Mouse (Mus musculus) R1 (cell line): ENCODE measurements around the gene Cldn3.
"Not testable (repeated sequence)": the region's sequence is repeated elsewhere in the genome, so short reads cannot be mapped to it uniquely, and the experiment has no call there.

Experiments
- DNase-seq: peaks from one replicate; pipeline ENCODE4 v3.0.0-alpha.2; 2018; ENCODE audit warnings: low read depth, low spot score

Cldn3 gene

DNA sequence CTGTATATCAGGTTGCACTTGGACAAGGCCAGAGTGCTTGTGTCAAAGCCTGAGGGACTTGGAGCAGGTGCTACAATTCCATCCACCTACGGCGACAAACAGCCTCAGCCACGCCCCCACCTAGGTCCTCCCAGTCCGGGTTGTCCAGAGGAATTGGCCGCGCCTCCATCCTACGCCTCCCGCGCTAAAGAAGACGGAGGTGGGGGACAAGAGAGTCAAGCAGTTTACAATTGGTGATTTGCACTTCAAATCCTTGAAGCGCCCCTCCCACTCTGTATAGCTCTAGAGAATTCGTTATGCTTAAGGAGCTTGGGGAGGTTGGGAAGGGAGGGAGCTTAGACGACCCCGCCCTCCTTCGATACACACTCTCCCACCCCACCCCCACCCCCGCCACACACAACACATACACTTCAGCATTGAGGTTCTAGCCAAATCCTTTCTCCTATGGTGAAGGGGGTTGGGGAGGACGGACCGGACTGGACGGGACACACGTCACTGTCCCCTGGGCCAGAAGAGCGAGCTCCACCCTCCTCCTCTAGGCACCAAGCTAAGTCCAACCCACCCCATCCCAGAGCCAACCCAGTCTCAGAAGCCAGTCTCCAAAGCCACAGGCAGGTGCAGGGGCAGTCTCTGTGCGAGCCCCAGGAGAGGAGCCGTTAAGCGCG is at the start of gene Cldn3:
Gene Cldn3 (plus strand): TSS at position 582 of the 665 bp plus-strand sequence.
- DNase-seq, result peak; percentile 98

DNA sequence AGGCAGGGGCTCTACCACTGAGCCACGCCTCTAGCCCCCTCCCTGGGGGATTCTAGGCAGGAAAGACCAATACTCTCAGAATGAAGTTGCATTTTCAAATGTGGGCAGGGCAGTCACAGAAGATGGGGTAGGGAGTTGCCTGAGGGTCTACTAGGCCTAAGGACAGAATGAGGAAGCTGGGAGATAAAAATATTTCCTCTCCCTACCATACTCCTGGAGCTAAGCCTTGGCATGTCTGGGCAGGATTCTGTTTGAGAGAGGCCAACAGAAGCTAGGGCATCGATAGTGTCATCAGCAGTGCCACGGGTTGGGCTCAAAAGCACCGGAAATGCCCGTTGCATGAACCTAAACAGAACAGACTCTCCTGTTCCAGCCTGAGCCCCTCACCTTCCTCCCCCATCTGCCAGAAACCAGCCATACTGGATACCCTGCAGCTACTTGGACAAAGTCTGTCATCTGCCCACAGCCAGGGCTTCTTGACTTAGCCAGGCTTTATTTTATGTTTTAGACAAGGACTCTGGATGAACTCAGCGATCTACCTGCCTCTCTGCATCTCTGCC is 49.3 kb upstream of the Cldn3 start:
- peak; percentile 74 for DNase-seq

- DNase-seq, result peak; percentile 69
These were observed 46.9 kb upstream of the Cldn3 start for GRCm38 (mm10) chr5:134939069-134939468.

DNA sequence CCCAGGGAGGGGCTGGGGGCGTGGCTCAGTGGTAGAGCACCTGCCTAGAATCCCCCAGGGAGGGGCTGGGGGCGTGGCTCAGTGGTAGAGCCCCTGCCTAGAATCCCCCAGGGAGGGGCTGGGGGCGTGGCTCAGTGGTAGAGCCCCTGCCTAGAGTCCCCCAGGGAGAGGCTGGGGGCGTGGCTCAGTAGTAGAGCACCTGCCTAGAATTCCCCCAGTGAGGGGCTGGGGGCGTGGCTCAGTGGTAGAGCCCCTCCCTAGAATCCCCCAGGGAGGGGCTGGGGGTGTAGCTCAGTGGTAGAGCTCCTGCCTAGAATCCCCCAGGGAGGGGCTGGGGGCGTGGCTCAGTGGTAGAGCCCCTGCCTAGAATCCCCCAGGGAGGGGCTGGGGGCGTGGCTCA is 46.5 kb upstream of the Cldn3 start:
- peak; percentile 85 for DNase-seq

DNA sequence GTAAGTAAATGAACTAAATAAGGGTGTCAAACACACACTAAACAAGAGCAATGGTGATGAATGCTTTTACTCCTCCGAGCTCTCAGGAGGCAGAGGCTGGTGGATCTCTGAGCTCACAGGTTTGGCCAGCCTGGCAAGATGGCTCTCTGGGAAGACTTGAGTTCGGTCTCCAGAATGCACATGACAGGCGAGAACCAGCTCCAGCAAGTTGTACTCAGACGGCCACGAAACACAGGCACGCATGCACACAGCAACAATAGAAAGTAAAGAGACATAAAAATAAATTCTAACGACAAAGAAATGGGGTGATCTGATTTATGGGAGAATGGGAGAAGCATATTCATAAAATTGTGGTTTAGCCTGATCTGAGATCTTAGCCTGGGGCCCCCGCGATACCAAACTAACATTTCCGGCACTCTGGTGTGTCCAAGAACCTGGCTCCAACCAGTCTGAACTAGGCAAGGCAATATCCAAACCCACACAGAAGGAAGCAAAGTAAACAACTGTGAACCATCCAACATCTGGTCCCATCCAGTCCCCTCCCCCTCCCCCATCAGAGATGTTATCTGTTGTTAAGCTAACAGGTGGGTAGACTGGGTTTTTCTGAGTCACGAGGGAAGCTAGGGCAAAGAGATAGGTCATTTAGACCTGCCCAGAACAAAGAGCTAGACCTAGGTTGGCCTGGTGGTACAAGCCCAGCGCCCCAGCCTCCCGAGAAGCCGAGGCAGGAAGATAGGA is 44.4 kb upstream of the Cldn3 start:
- DNase-seq, result peak; percentile 97

- peak; percentile 94 for DNase-seq
These were observed 43.3 kb upstream of the Cldn3 start for GRCm38 (mm10) chr5:134942740-134943139.

- peak; percentile 78 for DNase-seq
These were observed 41.8 kb upstream of the Cldn3 start for GRCm38 (mm10) chr5:134944179-134944578.

DNA sequence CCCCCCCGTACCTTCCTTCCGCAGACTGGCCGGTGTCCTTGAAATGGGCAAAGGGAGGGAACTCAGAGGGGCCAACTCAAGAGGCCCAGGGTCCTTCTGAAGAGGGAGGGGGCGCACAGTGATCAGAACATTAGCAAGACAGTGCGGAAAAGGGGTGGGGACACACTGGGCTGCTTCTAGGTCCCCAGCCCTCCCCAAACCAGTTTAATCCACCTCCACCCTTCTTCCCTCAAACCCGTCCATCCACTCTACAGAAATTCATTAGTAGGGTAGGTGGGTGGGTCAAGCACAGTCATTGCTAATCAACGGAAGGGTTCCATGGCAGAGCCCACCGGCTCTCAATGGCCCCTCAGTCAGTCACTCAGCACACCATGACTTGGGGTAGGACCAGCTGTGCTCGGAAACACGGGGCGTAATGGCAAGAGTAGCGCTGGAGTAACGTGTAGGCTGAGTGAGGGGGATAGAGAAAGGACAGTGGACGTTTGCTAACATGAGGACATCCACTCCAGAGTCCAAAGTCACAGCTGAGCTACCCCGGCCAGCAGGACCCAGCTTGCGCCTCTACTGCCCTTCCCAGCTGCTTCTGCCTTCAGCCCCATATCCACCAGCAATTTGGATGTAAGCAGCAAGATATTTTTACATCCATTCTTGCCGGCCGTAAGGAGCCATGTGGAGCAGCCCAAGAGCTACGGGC is 40.6 kb upstream of the Cldn3 start:
- peak; percentile 88 for DNase-seq

DNA sequence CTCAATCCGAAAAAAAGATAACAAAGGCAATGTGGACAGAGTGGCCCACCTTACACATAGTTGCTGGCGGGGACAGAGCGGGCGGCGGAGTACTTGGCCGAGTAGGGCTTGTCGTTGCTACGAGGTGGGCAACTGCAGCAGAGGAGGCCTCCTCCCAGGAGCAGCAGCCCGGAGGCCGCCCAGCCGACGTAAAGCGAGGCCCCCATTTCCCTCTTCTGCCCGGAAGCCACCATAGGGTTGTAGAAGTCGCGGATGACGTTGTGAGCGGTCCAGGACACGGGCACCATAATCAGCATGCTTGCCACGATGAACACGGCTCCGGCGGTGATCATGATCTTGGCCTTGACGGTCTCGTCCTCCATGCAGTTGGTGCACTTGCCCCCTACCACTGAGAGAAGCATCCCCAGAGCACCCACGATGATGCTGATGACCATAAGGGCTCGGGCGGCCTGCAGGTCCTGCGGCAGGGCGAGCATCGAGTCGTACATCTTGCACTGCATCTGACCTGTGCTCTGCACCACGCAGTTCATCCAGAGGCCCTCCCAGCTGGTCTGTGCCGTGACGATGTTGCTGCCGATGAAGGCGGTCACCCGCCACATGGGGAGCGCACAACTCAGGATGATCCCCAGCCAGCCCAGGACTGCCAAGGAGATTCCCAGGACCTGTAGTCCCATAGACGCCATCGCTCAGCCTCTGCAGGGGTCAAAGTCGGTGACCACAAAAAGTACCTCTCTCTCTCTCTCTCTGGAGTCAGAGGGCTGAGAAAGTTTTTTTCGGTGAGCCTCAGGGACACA is 39.8 kb upstream of the Cldn3 start:
- no peak for DNase-seq

GRCm38 (mm10) chr5:134946857-134947255 is 39.2 kb upstream of the Cldn3 start, which contains the start of gene Cldn4:
Gene Cldn4, minus strand, starts transcription at chr5:134946934.
- peak; percentile 90 for DNase-seq

- DNase-seq, result no peak
These were observed 38.5 kb upstream of the Cldn3 start for GRCm38 (mm10) chr5:134947420-134948084.

- no peak for DNase-seq
These were observed 38.0 kb upstream of the Cldn3 start for GRCm38 (mm10) chr5:134948085-134948439.

DNA sequence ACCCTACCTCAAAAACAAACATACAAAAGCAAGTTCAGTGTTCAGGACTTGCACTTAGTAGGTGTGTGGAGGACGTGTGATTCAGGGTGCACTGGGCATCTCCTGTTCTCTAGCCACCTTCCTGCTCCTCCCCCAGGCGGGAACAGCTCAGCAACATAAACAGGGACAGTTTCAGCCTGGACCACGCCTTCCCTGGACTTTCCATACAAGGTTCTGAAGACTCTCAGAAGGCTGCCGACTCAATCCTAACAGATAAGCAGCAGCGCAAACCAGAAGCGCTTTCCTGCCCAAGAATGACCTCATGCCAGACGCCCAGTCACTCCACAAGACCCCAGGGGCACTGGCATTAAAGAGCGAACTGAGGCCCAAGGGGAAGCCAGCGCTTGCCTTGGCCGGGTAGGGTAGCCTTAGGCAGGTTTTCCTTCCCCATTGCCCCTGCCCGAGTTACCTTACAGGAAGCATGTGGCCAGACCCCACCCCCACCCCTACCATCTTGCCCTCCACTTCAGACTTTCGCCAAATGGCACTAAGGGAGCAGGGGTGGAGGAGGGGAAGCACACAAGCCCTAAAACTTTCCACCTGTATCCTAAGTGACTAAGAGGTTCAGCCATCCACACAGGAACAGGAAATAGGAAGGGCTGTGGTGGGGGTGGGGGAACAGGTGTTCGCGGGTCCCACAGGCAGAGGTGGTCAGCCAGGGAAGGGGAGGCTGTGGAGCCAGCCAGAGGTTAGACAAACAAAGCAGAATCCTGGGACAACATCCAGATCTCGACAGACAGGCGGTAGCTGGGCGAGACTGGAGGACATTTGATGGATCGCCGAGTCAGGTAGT is 34.7 kb upstream of the Cldn3 start:
- peak; percentile 74 for DNase-seq

DNA sequence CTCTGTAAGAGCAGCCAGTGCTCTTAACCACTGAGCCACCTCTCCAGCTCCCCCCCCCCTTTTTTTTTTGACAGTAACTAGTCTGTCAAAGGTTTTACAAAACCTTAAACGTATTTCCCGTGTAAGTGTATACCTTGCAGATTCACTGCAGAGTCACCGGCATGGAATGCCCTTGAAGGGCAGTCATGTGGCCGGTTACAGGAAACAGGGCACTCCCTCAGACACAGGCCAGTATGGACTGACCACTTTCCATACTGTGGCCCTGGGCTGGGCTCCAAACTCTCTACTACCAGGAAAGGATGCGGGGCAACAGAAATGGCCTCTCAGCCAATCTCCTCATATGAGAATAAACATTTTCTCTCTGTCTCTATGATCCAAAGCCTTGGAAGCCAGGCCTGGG is 30.5 kb upstream of the Cldn3 start:
- no peak for DNase-seq

DNA sequence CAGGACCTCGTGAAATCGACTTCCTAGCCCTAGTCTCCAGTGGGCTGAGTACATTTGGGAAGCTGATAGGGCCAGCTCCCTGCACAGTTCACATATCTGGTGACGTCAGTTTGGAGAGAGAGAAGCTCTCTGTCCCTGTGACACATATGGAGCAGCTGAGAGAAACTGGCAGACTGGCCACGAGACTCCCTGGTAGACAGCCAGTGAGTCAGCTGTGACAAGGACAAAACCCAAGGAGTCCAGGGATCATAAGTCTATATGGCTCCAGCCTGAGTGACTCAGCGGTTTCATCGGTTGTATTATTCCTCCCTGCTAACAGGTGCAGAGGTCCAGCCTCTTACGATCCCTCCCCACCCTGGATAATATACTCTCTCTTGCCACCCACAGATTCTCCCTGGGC is 26.9 kb upstream of the Cldn3 start:
- no peak for DNase-seq

DNA sequence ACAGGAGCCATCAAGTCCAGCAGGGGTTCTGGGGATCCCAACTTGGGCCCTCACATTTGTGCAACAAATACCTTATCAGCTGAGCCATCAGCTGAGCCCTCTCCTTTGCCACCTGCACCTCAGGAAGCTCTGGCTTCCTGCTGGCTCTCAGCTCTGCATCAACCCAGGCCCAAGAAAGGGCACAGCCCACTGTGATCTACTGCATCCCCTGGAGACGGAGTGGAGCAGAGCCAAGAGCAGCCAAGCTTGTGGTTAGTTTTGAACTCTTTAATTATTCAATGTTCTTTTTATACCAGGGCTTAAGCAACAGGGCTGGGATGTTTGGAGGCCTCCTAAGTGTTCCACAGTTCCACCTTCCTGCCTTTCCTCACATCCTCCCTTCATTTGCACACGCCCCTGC is 25.6 kb upstream of the Cldn3 start:
- DNase-seq, result no peak

DNA sequence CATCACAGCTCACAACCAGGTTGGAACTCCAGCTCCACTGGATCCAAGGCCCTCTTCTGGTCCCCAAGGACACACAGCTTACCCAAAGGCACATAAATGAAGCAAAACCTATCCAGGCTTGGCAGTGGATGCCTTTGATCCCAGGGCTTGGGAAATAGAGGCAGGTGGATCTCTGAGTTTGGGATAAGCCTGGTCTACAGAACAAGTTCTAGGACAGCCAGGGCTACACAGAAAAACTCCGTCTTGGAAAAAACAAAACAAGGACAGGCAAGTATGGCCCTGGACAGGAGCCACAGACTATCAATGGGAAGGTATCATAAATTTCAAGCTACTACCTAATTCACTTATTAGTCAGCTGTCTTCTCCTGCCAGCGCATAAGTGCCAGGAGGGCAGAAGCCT is 24.5 kb upstream of the Cldn3 start:
- DNase-seq, result no peak

GRCm38 (mm10) chr5:134963546-134963945 is 22.5 kb upstream of the Cldn3 start:
- peak; percentile 70 for DNase-seq

- not testable (repeated sequence) for DNase-seq
These were observed 21.4 kb upstream of the Cldn3 start for GRCm38 (mm10) chr5:134964655-134965054.

GRCm38 (mm10) chr5:134965473-134965851 is 20.6 kb upstream of the Cldn3 start:
- DNase-seq, result peak; percentile 84
